Mouse (Mus musculus) gastrocnemius, adult 18-20 months (tissue): ENCODE data around the gene Smad5. TPM values are rescaled to one million over a fixed set of nuclear protein-coding genes. Genes with fewer than 3 reads are reported as not detected.

Experiments used
- DNase-seq: peaks from one replicate; pipeline ENCODE4 v3.0.0; 2021; ENCODE audit warnings: low spot score
- long read RNA-seq, 2 experiments: library from polyadenylated mRNA; stranded (forward); transcript quantifications; one replicate each; pipeline ENCODE4 v2.0.0; 2021
- total RNA-seq, 2 experiments: library from RNA; stranded (reverse); gene quantifications; 2 replicates each; pipeline ENCODE4 v1.2.3; 2021

The Smad5 gene
- 10 to 100 TPM; 18.2 to 24.3 TPM for total RNA-seq
- long read RNA-seq, experiment 1, full-length matches to known transcripts, result 6 of 12 reads
- long read RNA-seq, experiment 1, partial matches to known transcripts, result 0 of 12 reads
- long read RNA-seq, experiment 1, other reads (novel, unspliced or antisense), result 6 of 12 reads
- long read RNA-seq, experiment 2, full-length matches to known transcripts, result 6 of 14 reads
- long read RNA-seq, experiment 2, partial matches to known transcripts, result 7 of 14 reads
- long read RNA-seq, experiment 2, other reads (novel, unspliced or antisense), result 1 of 14 reads

DNA sequence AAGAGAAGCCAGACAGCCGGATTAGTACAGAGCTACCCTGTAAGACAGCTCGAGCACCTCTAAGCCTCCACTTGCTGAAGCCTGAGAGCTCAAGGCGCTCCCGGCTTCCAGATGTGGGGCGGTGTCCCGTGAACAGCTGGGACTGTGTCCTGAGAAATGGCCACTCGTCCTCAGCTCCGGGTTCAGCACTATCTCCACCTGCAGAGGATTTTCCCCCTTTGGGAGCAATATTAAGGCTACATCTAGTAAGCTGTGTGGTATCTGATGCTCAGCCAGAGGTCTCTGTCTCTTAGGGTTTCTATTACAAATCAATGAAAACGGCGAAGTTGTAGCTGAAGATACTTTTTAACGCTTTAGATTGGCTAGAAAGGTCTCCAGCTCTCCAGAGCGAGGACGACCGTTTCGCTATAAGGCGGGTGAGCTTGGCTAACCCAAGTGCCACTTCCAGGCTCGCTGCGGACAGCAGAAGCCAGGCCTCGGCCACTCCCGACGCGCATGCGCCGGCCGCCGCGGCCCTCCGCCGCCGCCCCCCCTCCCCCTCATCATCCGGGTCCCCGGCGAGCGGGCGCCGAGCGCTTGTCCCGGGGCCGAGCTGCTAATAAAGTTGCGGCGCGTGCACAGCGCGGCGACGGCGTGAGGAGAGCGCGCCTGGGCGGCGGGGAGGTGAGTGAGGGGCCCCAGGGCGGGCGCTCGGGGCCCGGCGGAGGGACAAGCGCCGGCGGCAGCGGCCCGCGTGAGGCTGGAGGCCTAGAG, at the start of gene Smad5:
Gene Smad5 (plus strand): TSS at position 542 of the 753 bp plus-strand sequence.
- peak; percentile 79 for DNase-seq

GRCm38 (mm10) chr13:56654176-56654575, 48.6 kb upstream of the Smad5 start:
- DNase-seq, result no peak

DNA sequence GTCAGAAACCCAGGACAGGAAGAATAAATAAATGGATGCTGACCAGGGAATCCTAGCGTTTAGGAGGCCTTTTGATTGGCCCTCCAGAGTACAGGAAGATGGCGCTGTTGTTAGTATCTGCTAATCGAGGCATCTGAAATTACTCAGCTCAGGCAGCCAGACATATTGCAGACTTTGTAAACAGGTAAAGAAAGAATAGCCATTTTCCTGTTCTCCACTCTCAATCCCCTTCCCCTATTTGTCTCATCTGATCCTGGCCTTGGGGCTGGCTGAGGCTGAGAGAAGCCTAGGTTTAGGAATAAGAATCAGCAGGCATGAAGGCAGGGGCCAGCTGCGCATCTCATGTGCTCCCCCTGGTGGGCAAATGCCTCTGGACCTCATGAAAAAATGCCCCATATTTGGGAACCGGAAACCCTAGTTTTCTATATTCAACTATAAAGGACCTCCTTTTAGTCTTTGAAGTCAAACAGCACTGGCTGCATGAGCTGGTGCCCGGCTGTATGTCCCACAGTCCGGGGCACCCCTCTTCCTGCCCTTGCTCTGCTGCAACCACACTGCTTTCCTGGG, 44.8 kb upstream of the Smad5 start:
- peak; percentile 76 for DNase-seq

- DNase-seq, result no peak
These were observed 43.9 kb upstream of the Smad5 start for GRCm38 (mm10) chr13:56658931-56659330.

GRCm38 (mm10) chr13:56661914-56662621, 40.7 kb upstream of the Smad5 start:
- DNase-seq, result no peak

- DNase-seq, result peak; percentile 23
These were observed 38.3 kb upstream of the Smad5 start for GRCm38 (mm10) chr13:56664256-56665170.

DNA sequence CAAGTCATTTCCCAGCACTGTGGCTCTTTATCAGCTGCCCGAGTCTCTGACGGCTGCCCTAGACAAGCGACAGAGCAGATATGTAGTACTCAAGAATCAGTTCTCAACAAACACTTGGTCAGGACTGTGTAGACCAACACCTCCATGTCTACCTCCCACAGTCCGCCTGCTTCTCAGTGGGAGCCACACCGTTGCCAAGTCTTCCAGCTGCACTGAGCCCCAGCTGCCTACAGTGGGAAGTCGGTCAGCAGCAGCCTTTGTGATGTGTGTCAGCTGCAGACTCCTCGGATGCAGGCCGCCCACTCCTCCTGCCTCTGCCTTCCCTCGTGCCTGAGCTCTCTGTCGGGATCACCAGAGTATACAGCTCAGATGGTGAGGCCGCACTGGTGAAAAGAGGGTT, 31.6 kb upstream of the Smad5 start:
- no peak for DNase-seq

GRCm38 (mm10) chr13:56677731-56678130, 25.1 kb upstream of the Smad5 start:
- DNase-seq, result no peak

GRCm38 (mm10) chr13:56678188-56678787, 24.5 kb upstream of the Smad5 start:
- no peak for DNase-seq

GRCm38 (mm10) chr13:56678826-56679504, 23.8 kb upstream of the Smad5 start:
- DNase-seq, result no peak

DNA sequence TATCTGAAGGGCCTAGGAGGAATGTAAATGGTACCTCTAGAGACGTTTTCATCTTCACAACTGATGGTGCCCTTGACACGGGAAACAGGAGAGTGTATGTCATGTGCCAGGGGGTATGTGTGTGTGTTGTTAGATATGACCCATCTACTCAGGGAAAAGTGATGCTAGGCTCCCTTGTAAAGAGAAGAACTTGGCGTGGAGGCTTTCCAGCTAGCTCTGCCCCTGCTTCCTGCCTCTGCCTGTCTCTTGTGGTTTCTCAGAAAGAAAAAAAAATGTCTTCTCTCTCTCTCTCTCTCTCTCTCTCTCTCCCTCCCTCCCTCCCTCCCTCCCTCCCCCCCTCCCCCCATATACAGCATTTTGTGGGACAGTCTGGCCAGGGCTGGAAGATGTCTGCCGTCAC, 20.9 kb upstream of the Smad5 start:
- DNase-seq, result no peak

GRCm38 (mm10) chr13:56682326-56682725, 20.5 kb upstream of the Smad5 start:
- peak; percentile 45 for DNase-seq

DNA sequence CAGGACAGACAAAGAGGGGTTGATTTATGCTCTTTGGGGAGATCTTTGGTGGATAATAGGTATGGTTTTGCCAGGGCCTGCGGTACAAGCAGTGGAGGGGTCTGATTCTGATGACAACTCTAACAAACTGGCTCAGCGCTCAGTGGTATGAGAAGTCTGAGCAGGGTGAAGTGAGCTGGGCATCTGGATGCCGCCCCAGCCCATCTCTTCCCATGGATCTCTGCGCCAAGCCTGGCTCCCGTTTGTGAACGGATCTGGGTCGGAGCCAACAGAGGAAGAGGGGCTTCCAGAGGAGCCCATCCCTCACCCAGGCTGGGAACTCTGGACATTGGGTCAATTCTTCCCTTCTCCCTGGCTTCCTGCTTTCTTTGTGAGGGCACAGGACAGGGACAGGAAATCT, 19.5 kb upstream of the Smad5 start:
- no peak for DNase-seq

- peak; percentile 6 for DNase-seq
These were observed 10.8 kb upstream of the Smad5 start for GRCm38 (mm10) chr13:56692011-56692410.

GRCm38 (mm10) chr13:56692644-56693043, 10.2 kb upstream of the Smad5 start:
- no peak for DNase-seq

DNA sequence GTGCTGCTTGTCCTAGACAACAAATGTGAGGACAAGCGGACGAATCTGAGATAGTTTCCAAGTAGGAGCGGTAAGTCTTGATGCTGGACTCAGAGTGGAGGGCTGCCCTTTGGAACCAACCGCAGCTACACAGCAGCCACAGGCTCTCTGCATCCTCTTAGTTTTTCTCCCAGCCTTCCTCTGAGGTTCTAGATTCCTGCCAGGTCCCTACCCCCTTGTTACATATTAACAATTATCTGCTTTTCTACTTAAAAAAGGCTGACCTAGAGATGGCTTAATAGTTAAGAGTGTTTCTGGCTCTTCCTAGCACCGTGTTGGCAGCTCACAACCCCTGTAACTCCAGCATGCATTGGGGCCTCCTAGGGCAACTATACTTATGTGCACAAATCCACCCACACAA, 7.1 kb upstream of the Smad5 start:
- DNase-seq, result no peak

- no peak for DNase-seq
These were observed 6.1 kb upstream of the Smad5 start for GRCm38 (mm10) chr13:56696699-56697098.

DNA sequence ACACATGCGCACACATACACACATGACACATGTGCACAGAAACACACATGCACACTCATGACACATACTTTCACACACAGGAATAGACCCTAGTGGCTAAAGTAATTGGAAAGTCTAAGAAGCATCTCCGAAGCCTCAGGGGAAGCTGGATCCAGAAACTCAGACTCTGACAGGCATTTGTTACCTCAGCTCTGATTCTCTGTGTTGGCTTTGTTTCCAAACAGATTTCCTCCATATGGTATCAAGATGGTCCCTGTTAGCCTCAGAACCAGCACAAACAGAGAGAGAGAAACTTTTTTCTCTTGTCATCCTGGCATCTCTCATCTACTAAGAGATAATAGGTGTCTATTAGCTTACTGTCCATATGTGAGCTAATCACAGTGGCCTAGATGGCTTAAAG, 5.6 kb upstream of the Smad5 start:
- no peak for DNase-seq

DNA sequence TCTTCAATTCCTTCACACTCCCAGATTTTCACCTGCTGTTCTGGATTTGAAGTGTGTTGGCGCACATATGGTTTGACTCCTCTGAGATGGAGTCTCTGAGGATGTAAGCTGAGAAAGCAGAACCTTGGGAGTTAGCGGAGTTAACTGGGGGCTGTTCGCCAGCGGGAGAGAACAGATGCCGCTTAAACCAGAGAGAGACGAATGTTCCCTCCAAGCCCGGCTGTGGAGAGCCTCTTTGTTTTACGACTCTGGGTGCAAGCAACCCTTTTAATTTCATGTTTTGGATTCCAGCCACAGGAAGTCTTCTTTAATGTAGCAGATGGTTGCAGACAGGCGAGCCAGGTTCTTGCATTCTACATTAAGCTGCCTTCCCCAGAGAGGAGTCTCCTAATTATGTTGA, 4.4 kb upstream of the Smad5 start:
- DNase-seq, result no peak

DNA sequence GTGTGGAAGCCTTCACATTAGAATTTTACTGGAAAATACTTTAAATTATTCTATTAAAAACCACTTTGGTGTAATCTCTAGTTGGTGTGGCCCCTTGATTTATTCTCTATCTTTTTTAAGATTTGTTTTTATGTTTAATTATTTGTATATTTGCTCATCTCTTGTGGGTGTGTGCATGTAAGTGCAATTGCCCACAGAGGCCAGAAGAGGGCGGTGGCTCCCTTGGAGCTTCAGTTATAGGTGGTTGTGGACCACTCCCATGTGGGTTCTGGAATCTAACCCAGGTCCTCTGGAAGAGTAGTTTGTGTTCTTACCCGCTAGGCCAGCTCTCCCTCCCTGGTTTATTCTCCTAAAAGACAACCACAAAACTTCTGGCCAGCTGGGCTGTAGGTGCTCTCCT, 3.4 kb upstream of the Smad5 start:
- no peak for DNase-seq
